Mouse (Mus musculus) heart, adult 9 months (tissue): ENCODE measurements around the gene Ugt2b38.
"Not testable (repeated sequence)": the region's sequence is repeated elsewhere in the genome, so short reads cannot be mapped to it uniquely, and the experiment has no call there.

ENCODE experiments used
- DNase-seq, 2 experiments: peaks; one replicate each; pipeline ENCODE4 v3.0.0; 2022; ENCODE audit warnings: low spot score in 2 of 2

Ugt2b38 gene

DNA sequence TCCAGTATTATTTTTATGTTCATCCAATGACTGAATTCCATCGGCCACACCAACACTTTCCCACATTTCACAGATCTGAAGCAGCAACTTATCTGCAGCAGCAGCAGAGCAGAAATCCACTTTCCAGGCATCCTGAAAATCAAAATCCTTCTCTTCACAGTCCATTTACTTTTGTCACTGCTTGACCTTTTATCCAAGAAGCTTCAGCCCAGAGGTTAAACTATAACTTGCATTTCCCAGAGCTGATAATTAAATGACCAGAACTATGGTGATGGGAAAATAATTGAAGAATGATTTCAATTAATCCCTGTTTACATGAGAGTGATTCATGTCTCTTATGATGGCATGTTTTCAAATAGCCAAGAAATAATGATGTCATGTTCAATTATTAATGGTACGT, at the start of gene Ugt2b38:
TSS of gene Ugt2b38 (minus strand) at position 163 of the 400 bp plus-strand sequence.
- DNase-seq: not testable (repeated sequence)

GRCm38 (mm10) chr5:87458810-87459209, 34.8 kb upstream of the Ugt2b38 start:
- no peak for DNase-seq

DNA sequence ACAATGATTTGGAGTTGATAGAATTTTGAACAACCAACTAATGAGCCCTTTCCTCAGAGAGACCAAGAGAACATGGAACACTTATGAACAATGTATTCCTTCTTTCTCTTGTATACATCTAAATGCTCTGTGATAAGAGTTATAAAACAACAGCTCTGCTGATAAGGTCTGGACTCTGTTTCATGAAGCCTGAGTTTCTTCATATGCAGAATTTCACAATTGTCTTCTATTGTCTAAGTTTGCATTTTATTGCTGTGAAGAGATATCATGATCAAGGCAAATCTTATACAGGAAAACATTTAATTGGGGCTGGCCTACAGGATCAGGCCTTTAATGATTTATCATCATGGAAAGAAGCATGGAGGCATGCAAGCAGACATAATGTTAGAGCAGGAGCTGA, 33.7 kb upstream of the Ugt2b38 start:
- DNase-seq: no peak

- no peak for DNase-seq
Observed at GRCm38 (mm10) chr5:87456216-87456850, 32.3 kb upstream of the Ugt2b38 start.

DNA sequence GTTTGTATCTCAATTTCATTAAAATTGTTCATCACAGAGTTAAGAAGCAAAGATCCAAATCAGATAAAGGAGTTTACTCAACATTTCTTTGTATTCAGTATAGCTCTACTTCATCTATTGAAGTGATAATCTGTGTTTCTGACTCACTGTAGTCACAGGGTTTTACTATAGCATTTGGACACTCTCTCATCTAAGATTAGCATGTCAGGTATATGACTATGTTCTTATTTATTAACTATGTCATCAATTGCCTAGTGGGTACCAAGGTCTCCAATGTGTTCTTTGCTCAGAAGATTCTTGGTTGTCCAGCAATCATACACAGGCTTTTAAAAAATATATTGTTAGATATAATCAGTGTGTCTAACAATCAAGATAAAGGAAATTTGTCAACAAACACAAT, 31.5 kb upstream of the Ugt2b38 start:
- DNase-seq: no peak

GRCm38 (mm10) chr5:87452514-87452913, 28.5 kb upstream of the Ugt2b38 start:
- DNase-seq: not testable (repeated sequence)

GRCm38 (mm10) chr5:87436264-87436663, 12.3 kb upstream of the Ugt2b38 start:
- DNase-seq: no peak

DNA sequence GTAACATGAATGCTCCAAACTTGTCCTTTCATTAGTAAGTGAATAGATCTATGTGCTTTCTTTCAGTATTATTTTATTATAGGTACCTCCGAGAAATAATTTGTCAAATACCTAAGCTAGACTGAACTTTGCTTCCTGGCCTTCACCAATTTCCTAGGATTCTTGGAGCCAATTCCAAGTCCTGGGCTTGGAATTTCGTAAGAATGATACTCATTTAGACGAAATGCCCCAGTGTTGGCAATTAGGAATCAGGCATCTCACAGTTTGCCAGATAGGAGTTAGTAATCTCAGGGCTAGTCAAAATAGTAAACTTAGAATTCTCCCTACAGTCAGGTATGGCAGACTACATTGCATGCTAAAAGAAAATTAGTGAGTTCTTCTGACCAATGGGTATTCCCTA, 1.7 kb upstream of the Ugt2b38 start:
- no peak for DNase-seq

GRCm38 (mm10) chr5:87396968-87397367, 27.0 kb downstream of the Ugt2b38 start:
- no peak for DNase-seq

DNA sequence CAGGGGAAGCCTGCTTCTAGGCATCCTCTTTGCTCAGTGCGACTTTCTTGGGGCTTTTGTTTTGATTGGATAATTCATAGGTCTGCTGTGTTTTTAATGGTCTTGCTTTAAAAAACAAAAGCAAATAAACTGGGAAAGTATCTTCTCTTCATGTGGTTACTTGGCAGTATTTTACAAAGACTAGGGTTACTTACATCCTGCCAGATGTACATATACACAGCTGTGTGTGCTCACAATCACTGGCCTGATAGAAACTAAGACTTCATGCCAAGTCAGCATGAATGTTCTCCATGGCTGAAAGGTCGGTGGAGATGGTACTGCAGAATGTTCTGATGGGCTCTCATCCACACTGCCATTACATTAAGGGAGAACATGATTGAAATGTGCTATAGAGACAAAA, 33.2 kb downstream of the Ugt2b38 start:
- DNase-seq: no peak

- no peak for DNase-seq
Observed at GRCm38 (mm10) chr5:87380234-87380633, 43.8 kb downstream of the Ugt2b38 start.

- no peak for DNase-seq
Observed at GRCm38 (mm10) chr5:87379825-87380224, 44.2 kb downstream of the Ugt2b38 start.

- DNase-seq: no peak
Observed at GRCm38 (mm10) chr5:87375874-87376383, 48.1 kb downstream of the Ugt2b38 start.

DNA sequence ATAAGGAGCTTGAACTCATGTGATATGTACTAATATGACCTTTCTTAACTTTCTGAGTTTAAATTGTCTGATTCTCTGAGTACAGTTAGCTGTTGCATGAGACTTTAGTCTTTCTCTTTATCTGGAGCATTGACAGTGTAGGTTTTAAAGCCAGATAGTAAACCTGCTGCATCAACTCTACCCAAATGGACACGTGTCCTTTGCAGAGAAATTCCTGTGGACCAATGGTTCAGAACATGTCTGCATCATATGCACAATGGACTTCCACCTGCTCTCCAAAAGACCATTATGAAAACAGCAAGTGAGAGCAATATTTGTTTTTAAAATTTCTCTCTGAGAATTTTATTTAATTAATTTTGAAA, 50.5 kb downstream of the Ugt2b38 start:
- no peak for DNase-seq

GRCm38 (mm10) chr5:87372788-87373501, 51.1 kb downstream of the Ugt2b38 start:
- not testable (repeated sequence) for DNase-seq
